Mouse (Mus musculus): ENCODE measurements at regions not wholly inside any gene's neighbourhood (a gene's known extent, or its start where the extent isn't known, plus 50 kb on each side); places are given as distances from the start of the nearest gene placed in this dataset.

DNA sequence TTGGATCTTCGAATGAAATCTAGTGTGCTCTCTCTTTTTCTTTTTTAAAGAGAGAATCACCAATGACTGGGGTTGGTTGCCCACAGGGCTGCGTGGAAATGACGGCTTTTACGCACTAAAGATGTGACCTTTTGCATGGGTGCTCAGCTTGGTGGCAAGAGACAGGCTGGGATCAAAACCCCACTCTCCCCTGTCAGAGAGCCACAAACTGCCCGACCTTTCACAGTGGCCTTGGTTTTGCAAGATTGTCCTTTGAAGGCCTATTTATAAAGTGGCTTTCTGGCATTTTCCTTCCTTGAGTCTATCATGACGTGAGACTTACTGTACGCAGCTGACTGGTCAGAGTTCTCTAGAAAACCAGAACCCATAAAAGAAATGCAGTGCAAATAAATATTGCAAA lies 104.4 kb upstream of the Ubr2 start:
- no peaks in the 10 kb centered on the region for H3K4me1 ChIP-seq (ENCODE audit: control insufficient read depth, insufficient read depth, low read length)
- H3K9me3 ChIP-seq (replicated peaks; ENCODE audit: control insufficient read depth, insufficient read depth, low read length, poor library complexity, severe bottlenecking) = no peaks in the 10 kb centered on the region
- TF ChIP-seq EP300 (IDR thresholded peaks at IDR 0.05; ENCODE audit: insufficient read depth, low read depth, low read length) (no peak), CTCF (IDR thresholded peaks at IDR 0.05; ENCODE audit: low read depth, low read length) (no peak), POLR2A (IDR thresholded peaks at IDR 0.05; ENCODE audit: insufficient read depth, low read length) (no peak)
- no peak overlapping the region for H3K4me3 ChIP-seq (ENCODE audit: low read depth, low read length)
- no peak overlapping the region for H3K27ac ChIP-seq (ENCODE audit: insufficient read depth, low read length)
- no peak overlapping the region for H3K9ac ChIP-seq (ENCODE audit: low read depth, poor library complexity, severe bottlenecking)
- H3K36me3 ChIP-seq (ENCODE audit: control insufficient read depth, insufficient read depth, low read length, poor library complexity, severe bottlenecking) = no peaks in the 10 kb centered on the region
- no peaks in the 10 kb centered on the region for H3K27me3 ChIP-seq (ENCODE audit: control insufficient read depth, insufficient read depth, low read length, poor library complexity, severe bottlenecking)

DNA sequence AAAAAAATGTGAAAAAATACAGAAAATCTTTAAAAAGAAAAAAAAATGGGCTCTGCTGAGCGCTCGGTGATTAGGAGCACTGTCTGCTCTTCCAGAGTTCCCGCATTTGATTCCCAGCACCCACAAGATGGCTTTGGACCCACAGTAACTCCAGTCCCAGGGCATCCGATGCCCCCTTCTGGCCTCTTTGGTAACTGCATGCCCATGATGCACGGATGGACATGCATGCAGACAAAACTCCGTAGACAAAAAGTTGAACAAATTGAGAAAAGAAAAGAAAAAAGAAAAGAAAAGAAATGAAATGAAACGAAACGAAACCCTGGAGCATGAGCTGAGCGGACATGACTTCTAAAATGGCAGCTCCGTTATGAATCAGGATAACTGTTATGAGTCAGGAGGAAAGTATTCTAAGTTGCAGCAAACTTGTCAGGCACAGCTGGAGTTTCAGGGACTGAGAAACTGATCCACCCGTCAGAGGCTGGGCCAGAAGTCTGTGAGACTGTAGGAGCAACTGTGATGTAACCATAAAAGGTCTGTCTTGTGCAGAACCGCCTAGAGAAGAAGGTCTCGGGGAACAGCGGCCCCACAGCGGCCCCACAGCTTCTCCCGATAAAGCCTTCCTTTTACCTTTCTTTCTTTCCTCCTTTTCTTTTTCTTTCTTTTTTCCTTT lies 102.3 kb upstream of the Ubr2 start:
- Histone ChIP-seq H3K27me3 (ENCODE audit: control insufficient read depth, insufficient read depth, low read length, poor library complexity, severe bottlenecking) (no peaks in the 10 kb centered on the region), H3K9ac (ENCODE audit: low read depth, poor library complexity, severe bottlenecking) (no peak overlapping the region), H3K36me3 (ENCODE audit: control insufficient read depth, insufficient read depth, low read length, poor library complexity, severe bottlenecking) (no peaks in the 10 kb centered on the region), H3K4me1 (ENCODE audit: control insufficient read depth, insufficient read depth, low read length) (no peaks in the 10 kb centered on the region), H3K9me3 (replicated peaks; ENCODE audit: control insufficient read depth, insufficient read depth, low read length, poor library complexity, severe bottlenecking) (no peaks in the 10 kb centered on the region), H3K27ac (ENCODE audit: insufficient read depth, low read length) (no peak overlapping the region), H3K4me3 (ENCODE audit: low read depth, low read length) (no peak overlapping the region)
- TF ChIP-seq POLR2A (IDR thresholded peaks at IDR 0.05; ENCODE audit: insufficient read depth, low read length) (no peak), CTCF (IDR thresholded peaks at IDR 0.05; ENCODE audit: low read depth, low read length) (peak; percentile 75)

DNA sequence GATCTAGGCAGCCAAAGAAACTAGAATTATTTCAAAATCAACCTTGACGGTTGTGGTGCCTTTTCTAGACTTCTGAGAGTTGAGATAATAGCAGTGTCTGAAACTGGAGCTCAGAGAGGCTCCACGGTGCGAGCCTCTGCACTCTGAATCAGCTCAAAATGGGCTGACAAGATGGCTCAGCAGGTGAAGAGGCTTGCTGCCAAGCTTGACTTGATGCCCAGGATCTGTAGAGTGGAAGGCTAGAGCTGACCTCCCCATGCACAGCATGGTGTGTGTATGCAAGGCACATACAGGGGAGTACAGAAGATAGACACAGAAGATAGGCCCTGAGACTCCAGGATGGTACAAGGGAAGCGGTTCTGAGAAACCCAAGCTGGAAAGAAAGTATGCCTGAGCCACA lies 100.5 kb upstream of the Ubr2 start:
- no peak for TF ChIP-seq CTCF (IDR thresholded peaks at IDR 0.05; ENCODE audit: low read depth, low read length)
- TF ChIP-seq POLR2A (IDR thresholded peaks at IDR 0.05; ENCODE audit: insufficient read depth, low read length) = no peak
- no peak for TF ChIP-seq EP300 (IDR thresholded peaks at IDR 0.05; ENCODE audit: insufficient read depth, low read depth, low read length)
- H3K27me3 ChIP-seq (ENCODE audit: control insufficient read depth, insufficient read depth, low read length, poor library complexity, severe bottlenecking) = no peaks in the 10 kb centered on the region
- H3K4me3 ChIP-seq (ENCODE audit: low read depth, low read length) = no peak overlapping the region
- H3K27ac ChIP-seq (ENCODE audit: insufficient read depth, low read length) = no peak overlapping the region
- no peaks in the 10 kb centered on the region for H3K9me3 ChIP-seq (replicated peaks; ENCODE audit: control insufficient read depth, insufficient read depth, low read length, poor library complexity, severe bottlenecking)
- no peak overlapping the region for H3K9ac ChIP-seq (ENCODE audit: low read depth, poor library complexity, severe bottlenecking)
- H3K4me1 ChIP-seq (ENCODE audit: control insufficient read depth, insufficient read depth, low read length) = no peaks in the 10 kb centered on the region
- no peaks in the 10 kb centered on the region for H3K36me3 ChIP-seq (ENCODE audit: control insufficient read depth, insufficient read depth, low read length, poor library complexity, severe bottlenecking)

DNA sequence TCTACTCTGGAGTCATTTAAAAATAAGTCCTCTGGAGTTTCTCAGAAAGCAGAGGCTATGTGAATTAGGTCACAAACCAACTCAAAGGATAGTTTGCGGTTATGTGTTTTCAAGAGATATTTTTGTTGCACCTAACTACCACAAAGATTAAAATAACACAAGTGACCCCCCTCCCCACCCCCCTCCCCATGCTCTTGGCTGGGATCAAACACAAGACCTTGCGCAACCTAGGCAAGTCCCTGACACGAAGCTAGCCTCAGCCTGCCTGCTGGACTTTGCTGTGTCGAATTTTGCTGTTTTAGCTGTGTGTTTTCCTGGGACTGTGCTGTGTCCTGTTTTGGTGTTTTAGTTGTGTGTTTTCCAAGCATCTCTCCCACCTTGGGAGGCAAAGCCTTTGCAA lies 94.0 kb upstream of the Ubr2 start:
- Histone ChIP-seq H3K27ac (ENCODE audit: insufficient read depth, low read length) (no peak overlapping the region), H3K36me3 (ENCODE audit: control insufficient read depth, insufficient read depth, low read length, poor library complexity, severe bottlenecking) (no peaks in the 10 kb centered on the region), H3K4me3 (ENCODE audit: low read depth, low read length) (no peak overlapping the region), H3K4me1 (ENCODE audit: control insufficient read depth, insufficient read depth, low read length) (no peaks in the 10 kb centered on the region), H3K9ac (ENCODE audit: low read depth, poor library complexity, severe bottlenecking) (no peak overlapping the region), H3K27me3 (ENCODE audit: control insufficient read depth, insufficient read depth, low read length, poor library complexity, severe bottlenecking) (no peaks in the 10 kb centered on the region), H3K9me3 (replicated peaks; ENCODE audit: control insufficient read depth, insufficient read depth, low read length, poor library complexity, severe bottlenecking) (no peaks in the 10 kb centered on the region; the same call in 1 of the 2 replicates)
- TF ChIP-seq POLR2A (IDR thresholded peaks at IDR 0.05; ENCODE audit: insufficient read depth, low read length) = no peak
- no peak for TF ChIP-seq EP300 (IDR thresholded peaks at IDR 0.05; ENCODE audit: insufficient read depth, low read depth, low read length)
- TF ChIP-seq CTCF (IDR thresholded peaks at IDR 0.05; ENCODE audit: low read depth, low read length) = no peak

DNA sequence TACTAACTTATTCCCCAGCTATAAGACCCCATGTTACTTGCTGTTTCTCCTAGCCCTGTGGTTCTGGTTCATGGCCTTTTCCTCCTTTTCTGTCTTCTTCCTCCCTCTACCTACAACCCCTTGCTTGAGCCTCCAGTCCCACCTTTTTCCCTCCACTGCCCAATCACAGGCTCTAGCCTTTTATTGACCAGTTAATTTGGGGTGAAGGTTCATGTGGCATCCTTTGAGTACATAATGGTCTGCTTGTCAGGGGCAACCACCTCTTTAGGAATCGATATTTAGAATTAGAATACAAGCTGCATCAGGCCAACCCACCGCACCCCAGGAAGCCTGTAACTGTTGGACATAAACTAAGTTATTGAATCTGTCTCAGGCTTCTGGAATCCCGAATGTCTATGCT lies 84.8 kb upstream of the Ubr2 start:
- Histone ChIP-seq H3K36me3 (ENCODE audit: control insufficient read depth, insufficient read depth, low read length, poor library complexity, severe bottlenecking) (no peaks in the 10 kb centered on the region), H3K27ac (ENCODE audit: insufficient read depth, low read length) (no peak overlapping the region), H3K4me3 (ENCODE audit: low read depth, low read length) (no peak overlapping the region), H3K9ac (ENCODE audit: low read depth, poor library complexity, severe bottlenecking) (no peak overlapping the region), H3K9me3 (replicated peaks; ENCODE audit: control insufficient read depth, insufficient read depth, low read length, poor library complexity, severe bottlenecking) (no peaks in the 10 kb centered on the region; the same call in 1 of the 2 replicates), H3K4me1 (ENCODE audit: control insufficient read depth, insufficient read depth, low read length) (no peaks in the 10 kb centered on the region), H3K27me3 (ENCODE audit: control insufficient read depth, insufficient read depth, low read length, poor library complexity, severe bottlenecking) (no peaks in the 10 kb centered on the region)
- TF ChIP-seq CTCF (IDR thresholded peaks at IDR 0.05; ENCODE audit: low read depth, low read length) = no peak

GRCm38 (mm10) chr17:47092076-47092475 lies 81.7 kb upstream of the Ubr2 start:
- no peak overlapping the region for H3K4me3 ChIP-seq (ENCODE audit: low read depth, low read length)
- no peak for TF ChIP-seq EP300 (IDR thresholded peaks at IDR 0.05; ENCODE audit: insufficient read depth, low read depth, low read length)
- TF ChIP-seq POLR2A (IDR thresholded peaks at IDR 0.05; ENCODE audit: insufficient read depth, low read length) = no peak
- no peak for TF ChIP-seq CTCF (IDR thresholded peaks at IDR 0.05; ENCODE audit: low read depth, low read length)

More at GRCm38 (mm10) chr17:47092076-47092475, 81.7 kb upstream of the Ubr2 start:
- H3K4me1 ChIP-seq (ENCODE audit: control insufficient read depth, insufficient read depth, low read length) = no peaks in the 10 kb centered on the region
- no peaks in the 10 kb centered on the region for H3K36me3 ChIP-seq (ENCODE audit: control insufficient read depth, insufficient read depth, low read length, poor library complexity, severe bottlenecking)
- H3K9ac ChIP-seq (ENCODE audit: low read depth, poor library complexity, severe bottlenecking) = no peak overlapping the region
- no peaks in the 10 kb centered on the region for H3K27me3 ChIP-seq (ENCODE audit: control insufficient read depth, insufficient read depth, low read length, poor library complexity, severe bottlenecking)
- no peaks in the 10 kb centered on the region; the same call in 1 of the 2 replicates for H3K9me3 ChIP-seq (replicated peaks; ENCODE audit: control insufficient read depth, insufficient read depth, low read length, poor library complexity, severe bottlenecking)
- H3K27ac ChIP-seq (ENCODE audit: insufficient read depth, low read length) = no peak overlapping the region
